ENCODE assay signal across 24 mouse cellular contexts in the genomic region with DNA sequence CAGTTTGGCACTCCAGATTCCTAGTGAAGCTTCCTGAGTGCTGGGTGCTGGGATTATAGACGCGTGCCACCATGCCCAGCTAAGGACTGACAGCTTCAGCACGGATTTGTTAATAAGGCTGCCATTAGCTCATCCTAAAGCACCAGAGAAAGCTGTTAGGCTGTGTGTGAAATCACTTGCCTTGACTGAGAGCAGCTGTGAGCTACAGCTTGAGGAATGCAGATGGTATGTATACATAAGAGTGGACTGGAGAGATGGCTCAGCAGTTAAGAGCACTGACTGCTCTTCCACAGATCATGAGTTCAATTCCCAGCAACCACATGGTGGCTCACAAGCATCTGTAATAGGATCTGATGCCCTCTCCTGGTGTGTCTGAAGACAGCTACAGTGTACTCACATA. TPM values are rescaled to one million over a fixed set of nuclear protein-coding genes. Genes with fewer than 3 reads are reported as not detected.
DNase-seq lines count a peak whose midpoint lies in the region; ATAC-seq and TF ChIP-seq lines count a peak whose summit lies in the region.
"Had no signal": no experiment of that assay in that cellular context is flagged by ENCODE, and none has a peak within 500 bp of the region (broad histone marks: within the 10 kb centered on the region; RNA-seq: fewer than 3 reads in every experiment).

No protein-coding gene starts in this region.

- 69% methylated on average over 3 of the region's 3 CpGs for WGBS in kidney, postnatal 0 days
- 51% methylated on average over 3 of the region's 3 CpGs for WGBS in lung, postnatal 0 days

- H3K4me1 ChIP-seq in kidney, postnatal 0 days (replicated peaks; ENCODE audit: insufficient read depth, low read length) = no peaks in the 10 kb centered on the region
- H3K4me1 ChIP-seq in lung, postnatal 0 days (ENCODE audit: insufficient read depth, low read depth, low read length) = no peaks in the 10 kb centered on the region
- H3K4me1 ChIP-seq: embryonic facial prominence, embryonic 15.5 days; forebrain, embryonic 10.5 days; hindbrain, embryonic 13.5 days had no signal

- no peak for DNase-seq in gastrocnemius, adult 2 months
- DNase-seq in gastrocnemius, postnatal 14 days = no peak
- no peak for DNase-seq in kidney, postnatal 0 days (ENCODE audit: low spot score)
- no peak for DNase-seq in kidney, postnatal 10 days
- DNase-seq in lung, postnatal 0 days (ENCODE audit: low spot score) = peak; percentile 22
- no peak for DNase-seq in lung, postnatal 4 days
- DNase-seq in ZHBTc4 (ENCODE audit: low read depth, low spot score) = peak; percentile 16
- DNase-seq in urinary bladder, postnatal 4 days (ENCODE audit: low spot score in 2 of 2) = no peak
- DNase-seq: adrenal gland, adult 2 months; adrenal gland, postnatal 25 days; cerebellum, adult 18-20 months; cerebellum, postnatal 10 days; embryo, embryonic 11 days; gastrocnemius, postnatal 10 days; heart, postnatal 10 days had no signal

- H3K27ac ChIP-seq in gastrocnemius, adult 2 months = no peak overlapping the region
- no peak overlapping the region for H3K27ac ChIP-seq in kidney, postnatal 0 days
- H3K27ac ChIP-seq in lung, postnatal 0 days (ENCODE audit: low read length) = no peak overlapping the region
- H3K27ac ChIP-seq: embryonic facial prominence, embryonic 15.5 days; forebrain, embryonic 10.5 days; hindbrain, embryonic 13.5 days; hindbrain, postnatal 0 days had no signal

- H3K9ac ChIP-seq in kidney, postnatal 0 days (ENCODE audit: low read depth, low read length) = no peak overlapping the region
- no peak overlapping the region for H3K9ac ChIP-seq in lung, postnatal 0 days (replicated peaks; ENCODE audit: low read depth)
- H3K9ac ChIP-seq: embryonic facial prominence, embryonic 15.5 days; hindbrain, embryonic 13.5 days had no signal

- no peaks in the 10 kb centered on the region for H3K27me3 ChIP-seq in kidney, postnatal 0 days (ENCODE audit: insufficient read depth, low read length)
- H3K27me3 ChIP-seq in lung, postnatal 0 days (replicated peaks; ENCODE audit: insufficient read depth, low read length) = no peaks in the 10 kb centered on the region
- H3K27me3 ChIP-seq: embryonic facial prominence, embryonic 15.5 days; hindbrain, embryonic 13.5 days; Patski had no signal

- peak; percentile 12; the same call in 1 of the 2 replicates for TF ChIP-seq CTCF in gastrocnemius, adult 2 months (IDR thresholded peaks at IDR 0.05)
- 0 out of 2 replicates have a peak, but pooled peaks have one; percentile 11 for TF ChIP-seq CTCF in kidney, postnatal 0 days (IDR thresholded peaks at IDR 0.05; ENCODE audit: low read depth)
- no peak for TF ChIP-seq CTCF in lung, postnatal 0 days (IDR thresholded peaks at IDR 0.05)

- H3K4me2 ChIP-seq in kidney, postnatal 0 days (ENCODE audit: low read length) = no peak overlapping the region
- no peak overlapping the region for H3K4me2 ChIP-seq in lung, postnatal 0 days (replicated peaks; ENCODE audit: low read depth, low read length)
- H3K4me2 ChIP-seq: embryonic facial prominence, embryonic 15.5 days; hindbrain, embryonic 13.5 days had no signal

- H3K9me3 ChIP-seq in kidney, postnatal 0 days (replicated peaks; ENCODE audit: low read length) = no peaks in the 10 kb centered on the region
- no peaks in the 10 kb centered on the region for H3K9me3 ChIP-seq in lung, postnatal 0 days (ENCODE audit: low read length)
- H3K9me3 ChIP-seq: embryonic facial prominence, embryonic 15.5 days; forebrain, embryonic 10.5 days; hindbrain, embryonic 13.5 days had no signal

- H3K36me3 ChIP-seq in kidney, postnatal 0 days (ENCODE audit: insufficient read depth, low read length) = no peaks in the 10 kb centered on the region
- H3K36me3 ChIP-seq in lung, postnatal 0 days (ENCODE audit: insufficient read depth, low read length) = no peaks in the 10 kb centered on the region; the same call in 1 of the 2 replicates

- intact Hi-C loops in gastrocnemius, adult 2 months (cut with DNase I) = no loop called here
- intact Hi-C loops in gastrocnemius, postnatal 14 days (cut with DNase I; ENCODE audit: low total_unique reads) = no loop called here

- TF ChIP-seq EP300 in lung, postnatal 0 days (IDR thresholded peaks at IDR 0.05) = no peak

- no peak for ATAC-seq in kidney, postnatal 0 days (replicated peaks; ENCODE audit: low FRiP score, low read depth)
- ATAC-seq in lung, postnatal 0 days = peak; percentile 47; the same call in 1 of the 2 replicates
- ATAC-seq: forebrain, embryonic 14.5 days; hindbrain, postnatal 0 days; Patski had no signal

- H3K4me3 ChIP-seq in gastrocnemius, adult 2 months = no peak overlapping the region
- H3K4me3 ChIP-seq in kidney, postnatal 0 days (replicated peaks; ENCODE audit: low read depth, low read length) = no peak overlapping the region
- no peak overlapping the region for H3K4me3 ChIP-seq in lung, postnatal 0 days (ENCODE audit: low read depth, low read length)
- H3K4me3 ChIP-seq: embryonic facial prominence, embryonic 15.5 days; erythroblast, embryonic 14.5 days; forebrain, embryonic 10.5 days; hindbrain, embryonic 13.5 days had no signal

RNA-seq across cellular contexts. Expression of a gene that starts 20.3 kb away (rescaled TPM):
- 1 to 10 TPM; 3.4 to 6.3 TPM for total RNA-seq in gastrocnemius, adult 2 months (2021)
- 10 to 100 TPM; 14.4 to 14.7 TPM for total RNA-seq in gastrocnemius, postnatal 14 days (2021)
- polyA plus RNA-seq in kidney, postnatal 0 days (2015; fragmentation: Nextera tagmentation; extraction: Ambion mirVana) = 19.8 and 20.8 TPM in 2 replicates
- polyA plus RNA-seq in lung, postnatal 0 days (2015; fragmentation: Nextera tagmentation; extraction: Ambion mirVana) = 13.6 and 16.1 TPM in 2 replicates
- polyA plus RNA-seq: erythroblast, embryonic 14.5 days had no signal

RNA-seq across cellular contexts. Expression of a gene that starts 22.5 kb away (rescaled TPM):
- total RNA-seq in gastrocnemius, adult 2 months (2021) = 1 to 10 TPM; 3.3 to 4.0 TPM
- 1 to 10 TPM; 4.7 to 6.2 TPM for total RNA-seq in gastrocnemius, postnatal 14 days (2021)
- polyA plus RNA-seq in kidney, postnatal 0 days (2015; fragmentation: Nextera tagmentation; extraction: Ambion mirVana) = 9.5 and 9.8 TPM in 2 replicates
- 4.0 and 4.7 TPM in 2 replicates for polyA plus RNA-seq in lung, postnatal 0 days (2015; fragmentation: Nextera tagmentation; extraction: Ambion mirVana)

RNA-seq across cellular contexts. Expression of a gene that starts 51.1 kb away (rescaled TPM):
- total RNA-seq in gastrocnemius, adult 2 months (2021) = 1 to 10 TPM; 1.4 to 1.6 TPM
- 1 to 10 TPM; 5.8 to 9.7 TPM for total RNA-seq in gastrocnemius, postnatal 14 days (2021)
- 7.0 and 8.2 TPM in 2 replicates for polyA plus RNA-seq in kidney, postnatal 0 days (2015; fragmentation: Nextera tagmentation; extraction: Ambion mirVana)
- 2.8 TPM in 2 replicates for polyA plus RNA-seq in lung, postnatal 0 days (2015; fragmentation: Nextera tagmentation; extraction: Ambion mirVana)
- total RNA-seq: common myeloid progenitor, adult 5-6 weeks; MEL had no signal
- polyA plus RNA-seq: erythroblast, embryonic 14.5 days had no signal

Comparison
In these comparisons a context has a peak if more than half of its experiments do, and no peak if none do; other contexts are left out.
1. DNase-seq: peak in lung, postnatal 0 days (single experiment) and ZHBTc4 (single experiment); none in gastrocnemius, adult 2 months (single experiment), gastrocnemius, postnatal 14 days (single experiment), kidney, postnatal 0 days (single experiment), kidney, postnatal 10 days (single experiment), lung, postnatal 4 days (0 of 2) and urinary bladder, postnatal 4 days (0 of 2).